Mouse (Mus musculus): ENCODE measurements at regions not wholly inside any gene's neighbourhood (a gene's known extent, or its start where the extent isn't known, plus 50 kb on each side); places are given as distances from the start of the nearest gene placed in this dataset.
A peak's percentile ranks its signal among the peaks of the same experiment; 100 is the strongest.

GRCm38 (mm10) chr5:46137695-46138094 is 280.3 kb upstream of the Lcorl start:
- no peaks in the 10 kb centered on the region for H3K9me3 ChIP-seq (ENCODE audit: control insufficient read depth, low read length)
- H3K36me3 ChIP-seq (ENCODE audit: control insufficient read depth, insufficient read depth, low read length): no peaks in the 10 kb centered on the region
- WGBS: 25% methylated on average over 3 of the region's 3 CpGs
- no peak overlapping the region for H3K4me3 ChIP-seq (ENCODE audit: low read length)
- no peaks in the 10 kb centered on the region; the same call in 1 of the 2 replicates for H3K4me1 ChIP-seq (replicated peaks; ENCODE audit: control insufficient read depth, insufficient read depth, low read length)
- H3K9ac ChIP-seq (ENCODE audit: low read length): no peak overlapping the region
- H3K4me2 ChIP-seq (ENCODE audit: low read depth, low read length): no peak overlapping the region
- no peak; the same call in 1 of the 2 replicates for ATAC-seq (ENCODE audit: low read depth)
- no peaks in the 10 kb centered on the region for H3K27me3 ChIP-seq (ENCODE audit: control insufficient read depth, insufficient read depth, low read depth, low read length)
- H3K27ac ChIP-seq (ENCODE audit: low read length): no peak overlapping the region

GRCm38 (mm10) chr5:46108020-46108419 is 250.6 kb upstream of the Lcorl start:
- Histone ChIP-seq H3K36me3 (ENCODE audit: control insufficient read depth, insufficient read depth, low read length) (no peaks in the 10 kb centered on the region), H3K27ac (ENCODE audit: low read length) (no peak overlapping the region), H3K9ac (ENCODE audit: low read length) (no peak overlapping the region), H3K4me2 (ENCODE audit: low read depth, low read length) (no peak overlapping the region), H3K9me3 (ENCODE audit: control insufficient read depth, low read length) (no peaks in the 10 kb centered on the region), H3K27me3 (ENCODE audit: control insufficient read depth, insufficient read depth, low read depth, low read length) (no peaks in the 10 kb centered on the region), H3K4me3 (ENCODE audit: low read length) (no peak overlapping the region), H3K4me1 (replicated peaks; ENCODE audit: control insufficient read depth, insufficient read depth, low read length) (no peaks in the 10 kb centered on the region)
- WGBS: 78% methylated on average over 4 of the region's 4 CpGs
- no peak for ATAC-seq (ENCODE audit: low read depth)

DNA sequence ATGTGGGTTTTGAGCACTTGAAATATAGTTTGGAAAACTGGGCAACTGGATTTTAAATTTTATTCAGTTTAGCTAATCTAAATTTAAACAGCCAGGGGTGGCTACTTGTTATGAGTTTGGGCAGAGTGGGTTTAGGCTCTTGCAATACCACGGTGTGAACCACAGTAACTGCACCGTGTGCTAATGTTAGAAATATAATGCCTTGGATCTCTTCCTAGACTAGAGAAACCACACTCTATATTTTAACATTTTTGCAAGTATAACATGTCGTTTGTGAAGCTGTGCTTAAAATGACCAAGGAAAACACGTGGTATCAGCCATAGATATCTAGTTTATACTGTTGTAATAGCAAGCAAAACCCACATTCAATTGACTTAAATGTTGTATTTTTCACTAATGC is 245.9 kb upstream of the Lcorl start:
- Histone ChIP-seq H3K9me3 (ENCODE audit: control insufficient read depth, low read length) (no peaks in the 10 kb centered on the region), H3K4me1 (replicated peaks; ENCODE audit: control insufficient read depth, insufficient read depth, low read length) (no peaks in the 10 kb centered on the region), H3K36me3 (ENCODE audit: control insufficient read depth, insufficient read depth, low read length) (no peaks in the 10 kb centered on the region), H3K27ac (ENCODE audit: low read length) (no peak overlapping the region), H3K27me3 (ENCODE audit: control insufficient read depth, insufficient read depth, low read depth, low read length) (no peaks in the 10 kb centered on the region), H3K4me2 (ENCODE audit: low read depth, low read length) (no peak overlapping the region), H3K9ac (ENCODE audit: low read length) (no peak overlapping the region), H3K4me3 (ENCODE audit: low read length) (no peak overlapping the region)
- no peak for ATAC-seq (ENCODE audit: low read depth)
- 66% methylated on average over 4 of the region's 4 CpGs for WGBS

DNA sequence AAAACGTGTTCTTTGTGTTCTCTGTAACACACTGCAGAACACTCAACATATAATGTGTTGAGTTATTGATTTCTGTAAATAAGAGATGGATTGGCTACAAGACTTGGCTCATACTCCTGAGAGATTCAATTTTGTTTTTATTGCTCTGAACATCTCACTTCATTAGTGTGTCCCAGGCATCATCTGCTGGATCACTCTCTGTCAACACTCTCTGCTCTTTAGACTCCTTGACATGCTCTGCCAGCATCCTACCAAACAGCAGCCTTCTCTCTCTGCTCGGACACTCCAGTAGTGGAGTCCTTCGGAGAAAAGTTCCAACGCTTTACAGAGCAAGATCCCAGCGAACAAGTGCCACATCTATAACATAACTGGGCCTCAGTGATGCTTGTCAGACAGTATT is 235.1 kb upstream of the Lcorl start:
- Histone ChIP-seq H3K27me3 (ENCODE audit: control insufficient read depth, insufficient read depth, low read depth, low read length) (no peaks in the 10 kb centered on the region), H3K9me3 (ENCODE audit: control insufficient read depth, low read length) (no peaks in the 10 kb centered on the region), H3K9ac (ENCODE audit: low read length) (no peak overlapping the region), H3K4me2 (ENCODE audit: low read depth, low read length) (no peak overlapping the region), H3K36me3 (ENCODE audit: control insufficient read depth, insufficient read depth, low read length) (no peaks in the 10 kb centered on the region), H3K4me3 (ENCODE audit: low read length) (no peak overlapping the region), H3K27ac (ENCODE audit: low read length) (no peak overlapping the region), H3K4me1 (replicated peaks; ENCODE audit: control insufficient read depth, insufficient read depth, low read length) (no peaks in the 10 kb centered on the region)
- peak; percentile 95 for ATAC-seq (ENCODE audit: low read depth)
- 44% methylated on average over 5 of the region's 5 CpGs for WGBS

- 44% methylated on average over 1 of the region's 1 CpGs for WGBS
- H3K27ac ChIP-seq (ENCODE audit: low read length): no peak overlapping the region; the same call in 1 of the 2 replicates
- peak; percentile 92 for ATAC-seq (ENCODE audit: low read depth)
Measured at GRCm38 (mm10) chr5:46086885-46087284, 229.5 kb upstream of the Lcorl start.

GRCm38 (mm10) chr5:46083293-46083692 is 225.9 kb upstream of the Lcorl start:
- Histone ChIP-seq H3K4me2 (ENCODE audit: low read depth, low read length) (no peak overlapping the region), H3K36me3 (ENCODE audit: control insufficient read depth, insufficient read depth, low read length) (no peaks in the 10 kb centered on the region), H3K4me3 (ENCODE audit: low read length) (no peak overlapping the region), H3K4me1 (replicated peaks; ENCODE audit: control insufficient read depth, insufficient read depth, low read length) (0 out of 2 replicates have a peak, but pooled peaks cover 2% of the 10 kb centered on the region), H3K9ac (ENCODE audit: low read length) (no peak overlapping the region), H3K27ac (ENCODE audit: low read length) (no peak overlapping the region), H3K9me3 (ENCODE audit: control insufficient read depth, low read length) (no peaks in the 10 kb centered on the region), H3K27me3 (ENCODE audit: control insufficient read depth, insufficient read depth, low read depth, low read length) (no peaks in the 10 kb centered on the region)
- ATAC-seq (ENCODE audit: low read depth): no peak
- 83% methylated on average over 2 of the region's 2 CpGs for WGBS

More at GRCm38 (mm10) chr5:46086885-46087284, 229.5 kb upstream of the Lcorl start:
- H3K27me3 ChIP-seq (ENCODE audit: control insufficient read depth, insufficient read depth, low read depth, low read length): no peaks in the 10 kb centered on the region
- no peaks in the 10 kb centered on the region for H3K9me3 ChIP-seq (ENCODE audit: control insufficient read depth, low read length)
- H3K4me2 ChIP-seq (ENCODE audit: low read depth, low read length): no peak overlapping the region
- H3K4me1 ChIP-seq (replicated peaks; ENCODE audit: control insufficient read depth, insufficient read depth, low read length): 0 out of 2 replicates have a peak, but pooled peaks cover 2% of the 10 kb centered on the region
- no peak overlapping the region for H3K9ac ChIP-seq (ENCODE audit: low read length)
- H3K4me3 ChIP-seq (ENCODE audit: low read length): no peak overlapping the region
- no peaks in the 10 kb centered on the region for H3K36me3 ChIP-seq (ENCODE audit: control insufficient read depth, insufficient read depth, low read length)

DNA sequence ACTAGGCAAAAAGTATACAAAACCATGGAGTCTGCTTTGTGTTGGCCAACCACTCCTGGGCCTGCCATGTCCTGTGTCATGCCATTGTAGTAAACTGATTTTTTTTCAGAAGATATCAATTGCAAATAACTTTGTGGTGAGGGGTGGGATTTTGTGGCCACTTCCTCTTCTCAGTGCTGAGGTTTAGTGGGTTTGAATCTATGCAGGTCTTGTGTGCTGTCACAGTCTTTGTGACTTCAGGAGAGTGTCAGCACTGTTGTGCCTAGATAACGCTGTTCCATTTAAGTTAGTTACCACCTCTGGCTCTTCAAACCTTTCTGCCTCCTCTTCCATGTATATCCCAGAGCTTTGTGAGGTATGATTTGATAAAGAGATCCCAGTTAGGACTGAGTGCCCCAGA is 216.3 kb upstream of the Lcorl start:
- H3K9ac ChIP-seq (ENCODE audit: low read length): no peak overlapping the region
- no peak for ATAC-seq (ENCODE audit: low read depth)
- H3K4me3 ChIP-seq (ENCODE audit: low read length): no peak overlapping the region
- H3K27ac ChIP-seq (ENCODE audit: low read length): peak overlapping the region; percentile 34; the same call in 1 of the 2 replicates
- no peaks in the 10 kb centered on the region for H3K4me1 ChIP-seq (replicated peaks; ENCODE audit: control insufficient read depth, insufficient read depth, low read length)
- H3K4me2 ChIP-seq (ENCODE audit: low read depth, low read length): no peak overlapping the region
- H3K27me3 ChIP-seq (ENCODE audit: control insufficient read depth, insufficient read depth, low read depth, low read length): no peaks in the 10 kb centered on the region
- WGBS: 90% methylated on average over 1 of the region's 1 CpGs
- H3K9me3 ChIP-seq (ENCODE audit: control insufficient read depth, low read length): no peaks in the 10 kb centered on the region
- no peaks in the 10 kb centered on the region for H3K36me3 ChIP-seq (ENCODE audit: control insufficient read depth, insufficient read depth, low read length)

DNA sequence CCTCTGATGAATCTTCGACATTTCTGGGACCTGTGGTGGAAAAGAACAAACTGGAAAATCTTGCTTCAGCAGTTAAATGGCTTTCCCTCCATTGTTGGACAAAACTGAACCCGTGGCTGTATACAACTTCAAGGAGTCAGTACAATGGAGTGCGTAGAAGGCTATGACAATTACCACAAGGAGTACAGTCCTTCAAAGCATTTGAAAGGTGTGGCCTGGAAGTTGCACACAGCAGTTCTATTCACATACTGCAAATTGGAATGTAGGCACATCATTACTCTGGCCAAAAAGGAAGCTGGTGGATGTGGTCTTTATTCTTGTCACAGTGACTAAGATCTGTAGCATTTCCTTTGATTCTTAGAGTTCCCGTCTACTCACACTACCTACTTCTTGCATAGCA is 215.7 kb upstream of the Lcorl start:
- no peaks in the 10 kb centered on the region for H3K36me3 ChIP-seq (ENCODE audit: control insufficient read depth, insufficient read depth, low read length)
- no peaks in the 10 kb centered on the region for H3K27me3 ChIP-seq (ENCODE audit: control insufficient read depth, insufficient read depth, low read depth, low read length)
- 73% methylated on average over 4 of the region's 4 CpGs for WGBS
- no peaks in the 10 kb centered on the region for H3K4me1 ChIP-seq (replicated peaks; ENCODE audit: control insufficient read depth, insufficient read depth, low read length)
- ATAC-seq (ENCODE audit: low read depth): peak; percentile 79
- H3K4me2 ChIP-seq (ENCODE audit: low read depth, low read length): no peak overlapping the region
- peak overlapping the region; percentile 52 for H3K27ac ChIP-seq (ENCODE audit: low read length)
- H3K4me3 ChIP-seq (ENCODE audit: low read length): no peak overlapping the region
- H3K9me3 ChIP-seq (ENCODE audit: control insufficient read depth, low read length): no peaks in the 10 kb centered on the region
- H3K9ac ChIP-seq (ENCODE audit: low read length): no peak overlapping the region

DNA sequence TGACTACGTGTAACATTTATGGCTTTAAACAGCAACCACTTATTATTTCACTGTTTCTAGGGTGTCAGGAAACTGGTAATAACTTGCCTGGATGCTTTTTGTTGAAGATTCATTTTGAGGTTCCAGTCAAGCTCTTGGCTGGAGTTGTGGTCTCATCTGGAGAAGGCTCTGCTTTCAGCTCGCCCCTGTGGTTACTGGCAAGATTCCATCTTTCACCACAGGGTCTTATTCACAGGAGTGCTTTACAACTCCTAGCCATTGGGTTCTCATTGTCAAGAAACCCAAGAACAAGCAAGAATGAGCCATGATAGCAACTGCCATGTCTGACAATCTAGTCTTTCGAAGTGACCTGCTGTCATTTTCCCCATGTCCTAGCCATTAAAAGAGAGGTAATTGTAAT is 202.5 kb upstream of the Lcorl start:
- Histone ChIP-seq H3K36me3 (ENCODE audit: control insufficient read depth, insufficient read depth, low read length) (no peaks in the 10 kb centered on the region), H3K4me1 (replicated peaks; ENCODE audit: control insufficient read depth, insufficient read depth, low read length) (no peaks in the 10 kb centered on the region), H3K9ac (ENCODE audit: low read length) (no peak overlapping the region), H3K27me3 (ENCODE audit: control insufficient read depth, insufficient read depth, low read depth, low read length) (no peaks in the 10 kb centered on the region), H3K27ac (ENCODE audit: low read length) (no peak overlapping the region), H3K4me2 (ENCODE audit: low read depth, low read length) (no peak overlapping the region), H3K9me3 (ENCODE audit: control insufficient read depth, low read length) (no peaks in the 10 kb centered on the region), H3K4me3 (ENCODE audit: low read length) (no peak overlapping the region)
- no peak for ATAC-seq (ENCODE audit: low read depth)
- 80% methylated on average over 3 of the region's 3 CpGs for WGBS

GRCm38 (mm10) chr5:46054850-46055249 is 197.4 kb upstream of the Lcorl start:
- Histone ChIP-seq H3K4me1 (replicated peaks; ENCODE audit: control insufficient read depth, insufficient read depth, low read length) (no peaks in the 10 kb centered on the region), H3K4me2 (ENCODE audit: low read depth, low read length) (no peak overlapping the region), H3K9me3 (ENCODE audit: control insufficient read depth, low read length) (no peaks in the 10 kb centered on the region), H3K4me3 (ENCODE audit: low read length) (no peak overlapping the region), H3K27ac (ENCODE audit: low read length) (no peak overlapping the region; the same call in 1 of the 2 replicates), H3K27me3 (ENCODE audit: control insufficient read depth, insufficient read depth, low read depth, low read length) (no peaks in the 10 kb centered on the region), H3K9ac (ENCODE audit: low read length) (no peak overlapping the region), H3K36me3 (ENCODE audit: control insufficient read depth, insufficient read depth, low read length) (no peaks in the 10 kb centered on the region)
- no peak for ATAC-seq (ENCODE audit: low read depth)
- WGBS: 80% methylated on average over 2 of the region's 2 CpGs

All from lung, embryonic 16.5 days (tissue).